Mouse (Mus musculus): ENCODE data around the gene Slc4a1.
"Not testable (repeated sequence)": the region's sequence is repeated elsewhere in the genome, so short reads cannot be mapped to it uniquely, and the experiment has no call there.

Slc4a1 gene

GRCm38 (mm10) chr11:102366103-102366502 is at the start of gene Slc4a1:
TSS of gene Slc4a1 (minus strand) at chr11:102366203.
- DNase-seq = not testable (repeated sequence)

- DNase-seq = no peak
These were observed 49.2 kb upstream of the Slc4a1 start for GRCm38 (mm10) chr11:102415034-102415802.

GRCm38 (mm10) chr11:102413059-102413458 is 47.1 kb upstream of the Slc4a1 start:
- no peak for DNase-seq

GRCm38 (mm10) chr11:102411704-102412103 is 45.7 kb upstream of the Slc4a1 start:
- DNase-seq = peak; percentile 88

GRCm38 (mm10) chr11:102411061-102411460 is 45.1 kb upstream of the Slc4a1 start:
- no peak for DNase-seq

- not testable (repeated sequence) for DNase-seq
These were observed 44.3 kb upstream of the Slc4a1 start for GRCm38 (mm10) chr11:102410345-102410744.

GRCm38 (mm10) chr11:102409795-102410330 is 43.9 kb upstream of the Slc4a1 start:
- DNase-seq = no peak

- no peak for DNase-seq
These were observed 43.1 kb upstream of the Slc4a1 start for GRCm38 (mm10) chr11:102408888-102409794.

GRCm38 (mm10) chr11:102408344-102408876 is 42.4 kb upstream of the Slc4a1 start:
- DNase-seq = peak; percentile 97

GRCm38 (mm10) chr11:102407834-102408215 is 41.8 kb upstream of the Slc4a1 start, which contains the start of gene Slc25a39:
TSS of gene Slc25a39 (minus strand) at chr11:102407946.
- no peak for DNase-seq

- peak; percentile 91 for DNase-seq
These were observed 41.2 kb upstream of the Slc4a1 start for GRCm38 (mm10) chr11:102406900-102407833.

- no peak for DNase-seq
These were observed 40.4 kb upstream of the Slc4a1 start for GRCm38 (mm10) chr11:102406401-102406800.

GRCm38 (mm10) chr11:102405544-102406285 is 39.7 kb upstream of the Slc4a1 start:
- no peak for DNase-seq

GRCm38 (mm10) chr11:102404161-102405010 is 38.4 kb upstream of the Slc4a1 start:
- no peak for DNase-seq

- DNase-seq = no peak
These were observed 37.7 kb upstream of the Slc4a1 start for GRCm38 (mm10) chr11:102403657-102404056.

GRCm38 (mm10) chr11:102401898-102402500 is 36.0 kb upstream of the Slc4a1 start:
- no peak for DNase-seq

- no peak for DNase-seq
These were observed 34.6 kb upstream of the Slc4a1 start for GRCm38 (mm10) chr11:102400513-102401084.

- DNase-seq = peak; percentile 64
These were observed 33.6 kb upstream of the Slc4a1 start for GRCm38 (mm10) chr11:102399610-102400072.

- peak; percentile 15 for DNase-seq
These were observed 33.1 kb upstream of the Slc4a1 start for GRCm38 (mm10) chr11:102399107-102399506.
